Mouse (Mus musculus): ENCODE results near the gene Jarid2.

DNA sequence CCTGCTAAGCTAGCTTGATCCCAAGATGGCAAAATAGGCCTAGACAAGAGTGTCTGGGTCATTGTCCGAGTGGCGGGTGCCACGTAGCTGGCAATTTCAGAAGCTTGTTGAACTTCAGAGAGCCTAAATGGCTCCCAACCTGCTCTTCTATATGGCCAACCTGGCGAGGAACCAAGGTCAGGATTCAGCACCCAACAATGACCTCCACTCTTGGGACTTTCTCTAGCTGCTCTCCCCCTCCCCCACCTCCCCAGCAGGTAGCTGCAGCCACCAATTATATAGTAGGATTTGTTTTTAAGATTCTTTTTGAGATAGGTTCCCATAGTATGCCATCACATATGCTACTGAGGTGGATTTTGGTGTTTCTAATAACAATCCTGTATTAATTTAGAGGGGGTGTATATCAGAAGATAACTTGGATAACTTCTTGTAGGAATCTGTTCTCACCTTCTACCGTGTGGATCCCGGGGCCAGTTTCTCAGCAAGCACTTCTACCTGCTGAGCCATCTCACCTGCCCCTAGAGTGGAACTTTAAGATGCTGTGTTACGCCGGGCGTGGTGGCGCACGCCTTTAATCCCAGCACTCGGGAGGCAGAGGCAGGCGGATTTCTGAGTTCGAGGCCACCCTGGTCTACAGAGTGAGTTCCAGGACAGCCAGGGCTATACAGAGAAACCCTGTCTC is 20.8 kb upstream of the Jarid2 start:
- TF ChIP-seq POLR2A (IDR thresholded peaks at IDR 0.05; ENCODE audit: low read depth, low read length) (no peak), CTCF (conservative IDR thresholded peaks at IDR 0.05; ENCODE audit: insufficient read depth, insufficient read length, low read depth, low read length) (no peak)
